Mouse (Mus musculus) bone marrow, adult 2 months (tissue): ENCODE data around the gene L1cam.

Source experiments
- CTCF ChIP-seq: fragments of 200-500 bp; IDR thresholded peaks from 2 replicates; pipeline ENCODE4 v1.5.1; 2011; ENCODE audit warnings: low read length, control low read depth; ENCODE audit not compliant: control insufficient read depth, insufficient read depth
- POLR2A ChIP-seq: fragments of 200-500 bp; IDR thresholded peaks from 2 replicates; pipeline ENCODE4 v1.6.1; 2011; ENCODE audit warnings: low read depth, mild to moderate bottlenecking, control low read depth, low read length, borderline replicate concordance; ENCODE audit not compliant: control insufficient read depth

- no peak for TF ChIP-seq CTCF
- no peak for TF ChIP-seq POLR2A
These were observed 72.2 kb downstream of the L1cam start for GRCm38 (mm10) chrX:73823747-73824146.
